Mouse (Mus musculus): ENCODE results near the gene Dhx29. TPM values are rescaled to one million over a fixed set of nuclear protein-coding genes. Genes with fewer than 3 reads are reported as not detected.

The Dhx29 gene
- polyA plus RNA-seq (2014; fragmentation: Nextera tagmentation; extraction: Ambion mirVana): 17.5 and 25.4 TPM in 2 replicates

DNA sequence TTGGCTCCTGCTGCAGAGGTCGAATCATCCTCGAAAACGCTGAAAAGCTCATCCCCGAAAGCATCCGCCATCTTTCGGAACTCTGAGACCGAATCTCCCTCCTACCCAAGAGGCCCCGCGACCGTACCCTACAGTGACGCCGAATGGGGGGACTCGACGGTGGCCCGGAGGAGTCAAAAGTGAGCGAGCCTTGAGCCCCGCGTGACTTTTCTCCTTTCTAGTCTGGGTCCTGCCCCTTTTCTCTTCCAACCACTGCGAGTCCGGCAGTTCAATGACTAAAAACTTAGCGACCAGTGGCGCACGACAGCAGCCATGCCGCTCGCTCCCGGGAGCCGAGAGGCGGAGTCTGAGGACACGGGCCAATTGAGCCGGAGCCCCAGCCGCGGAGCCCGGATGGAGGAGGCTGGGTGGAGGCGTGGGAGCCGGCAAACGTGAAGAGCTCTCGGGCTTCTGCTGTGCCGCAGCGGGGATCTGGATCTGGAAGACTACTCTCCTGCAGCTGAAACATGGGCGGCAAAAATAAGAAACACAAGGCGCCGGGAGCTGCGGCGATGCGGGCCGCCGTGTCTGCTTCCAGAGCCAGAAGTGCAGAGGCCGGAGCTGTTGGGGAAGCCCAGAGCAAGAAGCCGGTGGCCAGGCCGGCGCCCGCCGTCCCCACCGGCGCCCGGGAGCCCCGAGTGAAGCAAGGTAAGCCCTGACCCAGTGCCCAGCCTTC lies at the start of gene Dhx29, which contains the start of gene Mtrex:
Gene Dhx29, plus strand, starts transcription at position 168 of the 715 bp plus-strand sequence.
Gene Mtrex, minus strand, starts transcription at position 112 of the 715 bp plus-strand sequence.
- Histone ChIP-seq H3K9ac (ENCODE audit: low read length) (peak within 1 kb of the TSS; percentile 80), H3K4me3 (ENCODE audit: low read depth, low read length) (peak within 1 kb of the TSS; percentile 70), H3K9me3 (replicated peaks; ENCODE audit: control insufficient read depth, low read length) (no peaks in the 10 kb centered on the region), H3K4me2 (ENCODE audit: low read length) (peak within 1 kb of the TSS; percentile 63), H3K4me1 (ENCODE audit: control insufficient read depth, insufficient read depth, low read length) (peaks cover 14% of the 10 kb centered on the region), H3K27me3 (replicated peaks; ENCODE audit: control insufficient read depth, insufficient read depth, low read length) (no peaks in the 10 kb centered on the region), H3K27ac (ENCODE audit: low read depth, low read length) (peak within 1 kb of the TSS; percentile 79), H3K36me3 (ENCODE audit: control insufficient read depth, insufficient read depth, low read length) (peaks cover 16% of the 10 kb centered on the region)
- WGBS: under 1% methylated on average over 57 of the region's 57 CpGs
- ATAC-seq: peak; percentile 99
- peak; percentile 98 for DNase-seq (ENCODE audit: low spot score)

DNA sequence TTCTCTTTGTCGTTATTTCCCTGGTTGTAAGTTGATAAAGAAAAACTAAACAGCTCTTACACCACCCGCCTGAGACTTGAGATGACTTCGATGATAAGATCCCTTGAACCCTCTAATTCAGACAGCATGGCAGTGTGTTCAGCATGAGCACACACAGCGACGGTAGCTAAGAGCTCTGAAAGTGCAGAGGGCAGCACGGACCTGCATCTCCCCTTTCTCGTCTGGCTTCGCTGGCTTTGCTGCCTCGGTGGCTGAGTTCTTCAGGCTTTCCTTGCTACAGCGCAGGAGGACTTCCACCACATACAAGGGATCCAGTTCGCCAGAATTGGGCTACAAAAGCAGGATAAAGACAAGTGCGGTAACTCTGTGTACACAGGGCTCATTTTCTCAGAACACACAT lies 40.0 kb upstream of the Dhx29 start:
- H3K27ac ChIP-seq (ENCODE audit: low read depth, low read length): no peak overlapping the region
- no peaks in the 10 kb centered on the region for H3K9me3 ChIP-seq (replicated peaks; ENCODE audit: control insufficient read depth, low read length)
- DNase-seq (ENCODE audit: low spot score): no peak
- H3K4me1 ChIP-seq (ENCODE audit: control insufficient read depth, insufficient read depth, low read length): no peaks in the 10 kb centered on the region
- H3K36me3 ChIP-seq (ENCODE audit: control insufficient read depth, insufficient read depth, low read length): peaks cover 81% of the 10 kb centered on the region
- 93% methylated on average over 12 of the region's 12 CpGs for WGBS
- H3K4me2 ChIP-seq (ENCODE audit: low read length): no peak overlapping the region
- H3K4me3 ChIP-seq (ENCODE audit: low read depth, low read length): no peak overlapping the region
- ATAC-seq: no peak
- no peak overlapping the region for H3K9ac ChIP-seq (ENCODE audit: low read length)
- H3K27me3 ChIP-seq (replicated peaks; ENCODE audit: control insufficient read depth, insufficient read depth, low read length): no peaks in the 10 kb centered on the region

DNA sequence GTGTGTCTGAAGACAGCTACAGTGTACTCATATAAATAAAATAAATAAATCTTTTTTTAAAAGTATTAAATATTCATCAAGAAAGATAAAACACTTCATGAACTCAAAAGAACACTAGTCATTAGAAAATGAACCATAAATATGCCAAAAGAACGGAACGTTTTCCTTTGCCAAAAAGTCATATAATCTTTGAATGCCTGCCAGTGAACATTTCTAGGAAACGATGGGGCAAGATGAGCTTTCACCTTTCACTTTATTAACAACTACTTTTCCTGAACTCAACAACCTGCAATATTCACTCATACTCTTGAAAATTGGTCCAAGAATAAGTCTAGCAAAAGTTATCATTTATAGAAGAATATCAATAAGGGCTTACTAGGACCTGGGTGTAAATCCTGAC lies 25.1 kb upstream of the Dhx29 start:
- no peak overlapping the region for H3K4me3 ChIP-seq (ENCODE audit: low read depth, low read length)
- H3K4me2 ChIP-seq (ENCODE audit: low read length): no peak overlapping the region
- DNase-seq (ENCODE audit: low spot score): no peak
- H3K4me1 ChIP-seq (ENCODE audit: control insufficient read depth, insufficient read depth, low read length): no peaks in the 10 kb centered on the region
- H3K9me3 ChIP-seq (replicated peaks; ENCODE audit: control insufficient read depth, low read length): no peaks in the 10 kb centered on the region
- peaks cover 67% of the 10 kb centered on the region for H3K36me3 ChIP-seq (ENCODE audit: control insufficient read depth, insufficient read depth, low read length)
- H3K27me3 ChIP-seq (replicated peaks; ENCODE audit: control insufficient read depth, insufficient read depth, low read length): no peaks in the 10 kb centered on the region
- ATAC-seq: no peak
- H3K9ac ChIP-seq (ENCODE audit: low read length): no peak overlapping the region
- 91% methylated on average over 3 of the region's 3 CpGs for WGBS
- no peak overlapping the region for H3K27ac ChIP-seq (ENCODE audit: low read depth, low read length)

DNA sequence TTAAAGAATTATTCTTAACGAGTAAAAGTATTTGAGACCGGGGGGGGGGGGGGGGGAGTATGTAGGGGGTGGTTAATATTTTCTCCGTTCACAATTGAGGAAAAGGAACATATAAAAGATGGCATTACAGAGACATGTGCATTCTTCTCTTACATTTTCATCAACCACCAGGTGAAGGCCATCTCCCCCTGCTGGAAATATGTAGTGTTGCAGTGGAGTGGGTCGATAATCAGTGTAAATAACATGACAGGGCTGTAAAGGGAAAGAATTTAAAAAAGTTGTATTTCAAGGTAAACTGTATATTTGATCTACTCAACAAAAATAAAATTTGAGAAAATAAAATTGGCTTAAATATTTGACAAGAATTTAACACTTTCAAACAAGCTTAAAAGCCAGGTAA lies 17.6 kb upstream of the Dhx29 start:
- H3K9me3 ChIP-seq (replicated peaks; ENCODE audit: control insufficient read depth, low read length): no peaks in the 10 kb centered on the region
- 74% methylated on average over 4 of the region's 4 CpGs for WGBS
- no peak overlapping the region for H3K4me3 ChIP-seq (ENCODE audit: low read depth, low read length)
- H3K4me2 ChIP-seq (ENCODE audit: low read length): no peak overlapping the region
- H3K27ac ChIP-seq (ENCODE audit: low read depth, low read length): no peak overlapping the region
- H3K27me3 ChIP-seq (replicated peaks; ENCODE audit: control insufficient read depth, insufficient read depth, low read length): no peaks in the 10 kb centered on the region
- H3K9ac ChIP-seq (ENCODE audit: low read length): no peak overlapping the region
- H3K4me1 ChIP-seq (ENCODE audit: control insufficient read depth, insufficient read depth, low read length): no peaks in the 10 kb centered on the region
- DNase-seq (ENCODE audit: low spot score) (peak; percentile 69), ATAC-seq (no peak)
- H3K36me3 ChIP-seq (ENCODE audit: control insufficient read depth, insufficient read depth, low read length): peaks cover 62% of the 10 kb centered on the region

DNA sequence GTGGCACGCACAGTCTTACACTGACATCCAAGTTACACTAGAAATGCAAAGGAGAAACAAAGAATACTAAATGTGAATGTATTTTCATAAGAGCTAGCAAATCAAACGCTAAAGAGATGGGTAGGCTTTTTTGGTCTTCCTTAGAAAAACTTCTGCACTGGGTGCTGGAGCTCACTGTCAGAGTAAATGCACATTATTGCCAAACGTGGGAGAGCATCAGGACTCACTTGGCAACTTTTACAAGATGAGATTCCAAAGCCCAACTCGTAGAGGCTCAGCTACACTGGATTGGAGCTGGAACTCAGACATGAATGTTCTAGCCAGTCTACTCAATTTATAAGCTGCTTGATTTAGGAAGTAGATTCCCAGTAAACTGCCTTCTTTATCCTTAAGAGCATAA lies 16.8 kb upstream of the Dhx29 start:
- DNase-seq (ENCODE audit: low spot score) (no peak), ATAC-seq (no peak)
- 90% methylated on average over 4 of the region's 4 CpGs for WGBS
- no peaks in the 10 kb centered on the region for H3K27me3 ChIP-seq (replicated peaks; ENCODE audit: control insufficient read depth, insufficient read depth, low read length)
- no peaks in the 10 kb centered on the region for H3K9me3 ChIP-seq (replicated peaks; ENCODE audit: control insufficient read depth, low read length)
- no peaks in the 10 kb centered on the region for H3K4me1 ChIP-seq (ENCODE audit: control insufficient read depth, insufficient read depth, low read length)
- no peak overlapping the region for H3K4me2 ChIP-seq (ENCODE audit: low read length)
- H3K36me3 ChIP-seq (ENCODE audit: control insufficient read depth, insufficient read depth, low read length): peaks cover 57% of the 10 kb centered on the region
- no peak overlapping the region for H3K9ac ChIP-seq (ENCODE audit: low read length)
- H3K27ac ChIP-seq (ENCODE audit: low read depth, low read length): no peak overlapping the region
- no peak overlapping the region for H3K4me3 ChIP-seq (ENCODE audit: low read depth, low read length)

DNA sequence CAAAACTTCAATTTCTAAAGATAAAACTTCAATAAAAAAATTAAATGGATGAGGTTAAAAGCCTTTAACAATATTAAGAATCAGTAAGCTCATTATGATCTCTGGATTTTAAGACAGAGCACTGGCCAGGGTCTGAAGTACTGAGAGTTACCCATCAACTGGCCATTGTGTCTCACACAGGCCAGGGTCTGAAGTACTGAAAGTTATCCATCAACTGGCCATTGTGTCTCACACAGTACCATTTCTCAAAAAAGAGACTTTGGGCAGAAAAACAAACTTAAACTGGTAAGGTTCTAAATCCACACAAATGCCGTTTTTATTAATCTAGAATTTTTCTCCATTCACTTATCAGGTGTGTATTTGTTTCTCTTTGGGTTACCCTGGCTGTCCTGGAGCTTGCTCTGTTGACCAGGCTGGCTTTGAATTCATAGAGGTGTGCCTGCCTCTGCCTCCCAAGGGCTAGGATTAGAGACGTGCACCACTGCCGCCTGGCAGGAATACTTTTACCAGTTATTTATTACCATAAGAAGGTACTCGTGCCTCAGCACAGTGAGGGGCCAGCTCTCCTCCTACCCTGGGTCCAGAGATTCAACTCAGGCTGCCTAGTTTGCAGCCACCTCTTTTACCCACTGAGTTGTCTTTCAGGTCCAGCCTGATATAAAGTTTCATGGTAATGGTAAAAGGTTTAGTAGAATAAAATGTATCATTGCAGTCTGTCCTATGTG lies 8.0 kb upstream of the Dhx29 start:
- Histone ChIP-seq H3K9me3 (replicated peaks; ENCODE audit: control insufficient read depth, low read length) (no peaks in the 10 kb centered on the region), H3K4me2 (ENCODE audit: low read length) (no peak overlapping the region), H3K27me3 (replicated peaks; ENCODE audit: control insufficient read depth, insufficient read depth, low read length) (no peaks in the 10 kb centered on the region), H3K36me3 (ENCODE audit: control insufficient read depth, insufficient read depth, low read length) (peaks cover 38% of the 10 kb centered on the region), H3K4me3 (ENCODE audit: low read depth, low read length) (no peak overlapping the region), H3K27ac (ENCODE audit: low read depth, low read length) (no peak overlapping the region), H3K9ac (ENCODE audit: low read length) (no peak overlapping the region), H3K4me1 (ENCODE audit: control insufficient read depth, insufficient read depth, low read length) (no peaks in the 10 kb centered on the region)
- WGBS: 93% methylated on average over 4 of the region's 4 CpGs
- ATAC-seq (no peak), DNase-seq (ENCODE audit: low spot score) (no peak)

DNA sequence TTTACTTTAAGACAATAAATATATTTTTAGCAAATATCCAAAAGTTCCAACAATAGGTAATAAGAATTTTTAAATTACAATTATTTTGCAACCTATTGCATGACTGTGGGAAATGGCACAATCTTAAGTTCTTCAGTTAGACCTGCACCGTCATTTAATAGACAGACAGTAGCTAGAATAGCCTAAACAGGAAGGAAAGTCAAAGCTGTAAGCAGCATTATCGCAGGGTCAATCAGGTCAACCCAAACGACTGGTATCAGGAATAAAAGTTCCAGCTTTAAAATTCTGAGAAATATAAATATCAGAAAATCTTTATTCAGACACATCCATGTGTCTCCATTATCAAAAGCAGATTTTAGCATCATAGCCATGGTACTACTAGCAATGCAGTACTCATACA lies 6.3 kb upstream of the Dhx29 start:
- Histone ChIP-seq H3K36me3 (ENCODE audit: control insufficient read depth, insufficient read depth, low read length) (peaks cover 33% of the 10 kb centered on the region), H3K27ac (ENCODE audit: low read depth, low read length) (no peak overlapping the region), H3K9me3 (replicated peaks; ENCODE audit: control insufficient read depth, low read length) (no peaks in the 10 kb centered on the region), H3K4me1 (ENCODE audit: control insufficient read depth, insufficient read depth, low read length) (peaks cover 5% of the 10 kb centered on the region), H3K9ac (ENCODE audit: low read length) (no peak overlapping the region), H3K4me2 (ENCODE audit: low read length) (no peak overlapping the region), H3K27me3 (replicated peaks; ENCODE audit: control insufficient read depth, insufficient read depth, low read length) (no peaks in the 10 kb centered on the region), H3K4me3 (ENCODE audit: low read depth, low read length) (no peak overlapping the region)
- WGBS: 89% methylated on average over 3 of the region's 3 CpGs
- ATAC-seq (no peak), DNase-seq (ENCODE audit: low spot score) (no peak)

DNA sequence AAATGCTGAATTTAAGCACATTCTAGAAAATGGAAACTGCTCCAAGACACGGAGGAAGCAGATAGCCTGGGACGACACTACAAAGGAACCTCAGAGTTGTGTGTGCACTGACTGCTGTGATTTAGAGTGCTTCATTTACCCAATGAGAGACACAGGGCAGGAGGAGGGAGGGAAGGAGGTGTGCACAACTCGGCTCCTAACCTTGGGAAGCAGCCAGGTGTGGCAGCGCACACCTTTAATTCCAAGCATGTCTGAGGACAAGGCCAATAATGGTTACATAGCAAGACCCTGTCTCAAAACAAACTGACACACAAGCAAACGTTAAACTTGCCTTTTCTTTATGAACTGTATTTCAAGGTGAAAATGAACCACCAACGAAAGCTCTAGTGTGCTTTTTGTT lies 2.0 kb upstream of the Dhx29 start:
- H3K4me2 ChIP-seq (ENCODE audit: low read length): peak overlapping the region; percentile 63; the same call in 1 of the 2 replicates
- H3K9me3 ChIP-seq (replicated peaks; ENCODE audit: control insufficient read depth, low read length): no peaks in the 10 kb centered on the region
- H3K36me3 ChIP-seq (ENCODE audit: control insufficient read depth, insufficient read depth, low read length): peaks cover 7% of the 10 kb centered on the region
- 77% methylated on average over 6 of the region's 6 CpGs for WGBS
- H3K4me1 ChIP-seq (ENCODE audit: control insufficient read depth, insufficient read depth, low read length): peaks cover 14% of the 10 kb centered on the region
- H3K27ac ChIP-seq (ENCODE audit: low read depth, low read length): no peak overlapping the region
- DNase-seq (ENCODE audit: low spot score) (no peak), ATAC-seq (no peak)
- H3K27me3 ChIP-seq (replicated peaks; ENCODE audit: control insufficient read depth, insufficient read depth, low read length): no peaks in the 10 kb centered on the region
- H3K9ac ChIP-seq (ENCODE audit: low read length): no peak overlapping the region
- H3K4me3 ChIP-seq (ENCODE audit: low read depth, low read length): no peak overlapping the region

DNA sequence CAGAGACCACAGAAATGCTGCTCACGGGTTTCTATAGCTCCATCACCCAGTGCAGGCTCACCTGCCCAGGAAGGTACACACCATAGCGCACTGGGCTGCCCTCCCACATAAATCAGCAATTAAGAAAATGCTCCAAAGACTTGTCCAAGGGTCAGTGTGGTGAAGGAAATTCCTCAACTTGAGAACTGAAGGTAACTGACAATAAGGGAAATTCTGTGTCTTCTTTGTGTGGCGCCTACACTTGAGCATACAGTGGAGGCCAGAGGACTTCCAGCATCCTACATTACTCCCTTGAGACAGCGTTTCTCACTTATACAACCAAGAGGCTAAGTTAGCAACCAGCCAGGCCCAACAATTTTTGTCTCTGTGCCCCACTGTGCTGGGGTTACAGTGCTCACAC lies 1.3 kb upstream of the Dhx29 start:
- H3K36me3 ChIP-seq (ENCODE audit: control insufficient read depth, insufficient read depth, low read length): peaks cover 12% of the 10 kb centered on the region
- no peaks in the 10 kb centered on the region for H3K27me3 ChIP-seq (replicated peaks; ENCODE audit: control insufficient read depth, insufficient read depth, low read length)
- no peaks in the 10 kb centered on the region for H3K9me3 ChIP-seq (replicated peaks; ENCODE audit: control insufficient read depth, low read length)
- no peak overlapping the region for H3K27ac ChIP-seq (ENCODE audit: low read depth, low read length)
- WGBS: 76% methylated on average over 4 of the region's 4 CpGs
- peaks cover 14% of the 10 kb centered on the region for H3K4me1 ChIP-seq (ENCODE audit: control insufficient read depth, insufficient read depth, low read length)
- no peak for ATAC-seq
- H3K4me3 ChIP-seq (ENCODE audit: low read depth, low read length): peak overlapping the region; percentile 70
- H3K4me2 ChIP-seq (ENCODE audit: low read length): peak overlapping the region; percentile 63
- no peak for DNase-seq (ENCODE audit: low spot score)
- peak overlapping the region; percentile 80; the same call in 1 of the 2 replicates for H3K9ac ChIP-seq (ENCODE audit: low read length)
